Mouse (Mus musculus): Measurements from ENCODE around the gene Nectin3.

DNA sequence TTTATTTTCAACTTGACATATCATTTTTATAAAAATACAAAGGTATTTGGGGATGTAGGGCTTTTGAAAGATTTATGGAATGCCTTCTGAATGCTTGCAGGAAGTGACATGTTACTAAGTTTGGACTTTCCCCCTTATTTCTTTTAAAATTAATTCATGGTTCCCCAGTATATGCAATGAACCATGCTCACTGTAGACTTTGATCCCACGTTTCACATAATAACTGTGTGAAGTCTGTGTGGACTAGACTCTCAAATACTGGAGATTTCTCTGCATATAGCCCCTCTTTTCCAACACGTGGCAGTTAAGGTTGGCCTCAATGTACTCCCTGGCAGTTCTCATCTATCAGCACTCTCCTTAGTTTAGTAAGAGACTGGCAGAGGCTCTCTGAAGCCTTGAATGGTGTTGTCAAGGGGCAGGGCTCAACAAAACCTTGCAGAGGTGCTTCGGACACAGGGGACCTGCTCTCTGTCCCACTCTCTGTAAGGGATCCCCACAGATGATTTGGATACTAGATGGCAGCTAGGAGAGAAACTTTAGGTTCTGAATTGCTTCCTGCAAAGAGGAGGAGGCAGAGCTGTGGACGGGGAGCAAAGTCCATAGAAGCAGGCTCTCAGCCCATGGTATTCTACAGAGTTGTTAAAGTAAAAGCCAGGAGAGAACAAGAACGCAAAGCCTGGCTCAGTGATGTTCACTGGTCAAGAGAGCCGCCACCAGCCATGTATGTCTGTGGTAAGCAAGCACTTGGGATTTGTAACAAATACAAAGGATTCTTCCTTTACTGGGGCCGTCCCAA is 91.3 kb downstream of the Nectin3 start:
- TF ChIP-seq CTCF (IDR thresholded peaks at IDR 0.05; ENCODE audit: extremely low read depth, insufficient read depth, insufficient read length, insufficient replicate concordance), result no peak
- no peak for TF ChIP-seq POLR2A (IDR thresholded peaks at IDR 0.05; ENCODE audit: low read depth, low read length)

Measured in spleen, adult 2 months (tissue).